Mouse (Mus musculus) lung, postnatal 36 days (tissue): ENCODE results near the gene Srp54a.
"Not testable (repeated sequence)": the region's sequence is repeated elsewhere in the genome, so short reads cannot be mapped to it uniquely, and the experiment has no call there.

Experiments used
- DNase-seq: peaks from one replicate; pipeline ENCODE4 v3.0.0; 2022; ENCODE audit warnings: mixed read lengths

Srp54a gene

DNA sequence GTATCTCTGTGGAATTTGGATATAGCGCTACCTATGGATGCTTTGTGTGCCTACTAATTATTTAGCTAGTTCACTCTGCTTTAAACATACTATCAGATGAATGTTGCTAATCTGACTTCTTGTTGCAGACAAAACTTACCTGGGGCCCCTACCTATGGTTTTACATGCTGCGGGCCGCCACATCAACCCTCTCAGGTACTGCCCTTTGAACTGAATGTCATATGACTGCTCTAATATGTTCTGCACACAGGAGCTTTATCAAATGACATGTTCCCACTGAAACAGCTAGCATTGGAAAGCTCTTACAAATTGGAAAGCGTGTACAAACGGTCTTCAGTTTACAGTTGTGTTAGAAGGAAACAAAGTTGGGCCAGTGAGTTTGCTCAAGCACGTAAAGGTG is 55.5 kb downstream of the Srp54a start:
- DNase-seq, result not testable (repeated sequence)

DNA sequence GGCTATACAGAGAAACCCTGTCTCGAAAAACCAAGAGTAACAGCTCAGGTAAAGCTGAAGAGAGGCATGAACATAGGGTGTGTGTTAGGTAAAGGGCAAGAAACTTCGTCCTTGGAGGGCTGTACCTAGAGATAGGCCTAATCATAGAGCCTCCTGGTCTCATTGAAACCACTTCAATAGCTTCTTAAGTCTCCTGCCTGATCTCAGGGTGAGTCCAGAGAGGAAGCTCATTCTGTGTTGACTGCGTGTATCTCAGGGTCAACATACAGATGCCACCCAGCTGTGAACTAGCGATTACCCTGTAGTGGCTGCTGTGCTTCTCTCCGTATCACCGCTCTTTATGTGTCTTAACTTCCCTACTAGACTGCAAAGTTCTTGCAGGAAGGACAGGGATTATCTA is 57.8 kb downstream of the Srp54a start:
- not testable (repeated sequence) for DNase-seq

DNA sequence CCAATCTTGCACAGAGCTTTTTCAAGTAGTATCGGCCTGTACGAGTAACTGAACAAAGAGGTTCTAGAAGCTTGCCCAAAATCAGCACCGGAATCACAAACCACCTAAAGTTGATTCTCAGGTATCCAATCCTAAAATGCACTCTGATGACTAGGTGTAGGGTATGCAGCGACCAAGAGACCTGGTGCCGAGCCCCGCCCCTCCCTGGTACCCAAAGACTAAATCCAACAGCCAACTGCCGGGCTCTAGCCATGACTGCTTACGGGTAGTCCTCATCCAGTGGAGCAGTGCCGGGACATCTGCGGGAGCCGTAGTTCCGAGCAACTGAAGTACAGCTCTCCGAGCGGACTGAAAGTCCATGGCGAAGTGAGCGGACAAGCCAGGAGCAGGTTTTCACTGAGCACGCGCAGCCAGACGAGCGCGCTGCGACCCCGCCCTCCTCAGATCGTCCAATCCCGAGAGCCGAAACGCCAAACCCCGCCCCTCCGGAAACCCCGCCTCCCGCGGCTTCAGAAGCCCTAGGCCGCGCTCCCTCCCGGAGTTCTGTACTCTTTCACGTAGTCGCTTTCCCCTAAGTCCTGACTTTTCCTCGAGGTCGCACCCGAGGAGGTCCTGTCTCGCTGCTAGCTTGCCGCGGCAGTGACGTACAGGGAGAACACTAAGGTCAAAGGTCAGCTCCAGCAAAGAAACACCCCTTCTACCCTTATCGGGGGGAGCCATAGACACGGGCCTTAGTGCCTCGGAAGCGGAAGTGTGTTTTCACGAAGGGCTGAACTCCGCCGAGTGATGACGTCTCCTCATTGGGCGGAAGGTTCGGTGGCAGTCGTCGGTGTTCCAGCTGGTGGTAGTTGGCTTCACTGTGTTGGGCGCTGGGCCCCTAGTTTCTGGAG is 74.7 kb downstream of the Srp54a start, which contains the start of gene Srp54b:
Gene Srp54b, plus strand, starts transcription at position 546 of the 890 bp plus-strand sequence.
- not testable (repeated sequence) for DNase-seq

GRCm38 (mm10) chr12:55155449-55155783 is 75.4 kb downstream of the Srp54a start:
- DNase-seq, result not testable (repeated sequence)
